Mouse (Mus musculus): Measurements from ENCODE around the gene Ccdc38. TPM values are rescaled to one million over a fixed set of nuclear protein-coding genes. Genes with fewer than 3 reads are reported as not detected.

Ccdc38 gene
- polyA plus RNA-seq (2015; fragmentation: Nextera tagmentation; extraction: Ambion mirVana), result 0.43 and 0.44 TPM in 2 replicates

DNA sequence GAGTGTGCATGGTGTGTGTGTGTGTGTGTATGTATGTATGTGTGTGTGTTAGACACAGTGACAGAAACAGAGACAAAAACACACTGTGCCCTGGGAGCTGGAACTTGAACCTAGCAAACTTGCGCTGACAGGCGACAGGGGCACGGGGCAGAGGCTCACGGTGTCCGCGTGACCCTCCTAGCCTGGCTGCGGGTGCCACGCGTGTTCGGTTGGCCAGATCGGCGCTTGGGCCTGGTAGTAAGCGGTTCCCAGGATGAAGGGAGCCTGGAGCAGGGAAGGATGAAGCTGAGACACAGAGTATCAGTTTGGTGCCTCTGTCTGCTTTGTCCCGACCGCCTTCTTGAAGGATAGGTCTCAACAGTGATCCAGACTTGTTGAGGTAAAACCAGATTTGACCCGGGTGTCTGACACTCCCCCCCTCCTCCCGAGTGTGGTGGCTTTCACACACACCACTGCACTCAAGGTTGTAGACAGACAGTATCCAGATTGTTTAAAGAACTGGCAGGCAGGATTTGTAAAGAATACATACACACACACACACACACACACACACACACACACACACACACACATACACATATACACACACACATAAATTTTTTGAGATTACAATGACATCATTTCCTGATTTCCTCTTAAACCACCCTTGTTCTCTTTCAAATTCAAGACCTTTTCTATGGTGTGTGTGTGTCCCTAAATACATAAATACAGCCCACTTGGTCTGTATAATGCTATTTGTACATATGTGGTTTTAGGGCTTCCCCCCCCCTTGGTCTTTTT lies at the start of gene Ccdc38:
Ccdc38 (plus strand) TSS at position 202 of the 780 bp plus-strand sequence.
- ATAC-seq, result 0 out of 2 replicates have a peak, but pooled peaks have one; percentile 4
- Histone ChIP-seq H3K9me3 (ENCODE audit: control insufficient read depth, low read length) (no peaks in the 10 kb centered on the region), H3K36me3 (ENCODE audit: control insufficient read depth, insufficient read depth) (no peaks in the 10 kb centered on the region), H3K4me1 (replicated peaks; ENCODE audit: control insufficient read depth, insufficient read depth, low read length) (peaks cover 6% of the 10 kb centered on the region; the same call in 1 of the 2 replicates), H3K27ac (ENCODE audit: low read length) (no peak within 1 kb of the TSS), H3K4me3 (replicated peaks; ENCODE audit: low read length) (peak within 1 kb of the TSS; percentile 32), H3K9ac (replicated peaks; ENCODE audit: low read depth, low read length) (peak within 1 kb of the TSS; percentile 51; the same call in 1 of the 2 replicates), H3K27me3 (replicated peaks; ENCODE audit: control insufficient read depth, insufficient read depth, low read length) (no peaks in the 10 kb centered on the region), H3K4me2 (ENCODE audit: low read length) (peak within 1 kb of the TSS; percentile 63)
- 76% methylated on average over 17 of the region's 17 CpGs for WGBS

DNA sequence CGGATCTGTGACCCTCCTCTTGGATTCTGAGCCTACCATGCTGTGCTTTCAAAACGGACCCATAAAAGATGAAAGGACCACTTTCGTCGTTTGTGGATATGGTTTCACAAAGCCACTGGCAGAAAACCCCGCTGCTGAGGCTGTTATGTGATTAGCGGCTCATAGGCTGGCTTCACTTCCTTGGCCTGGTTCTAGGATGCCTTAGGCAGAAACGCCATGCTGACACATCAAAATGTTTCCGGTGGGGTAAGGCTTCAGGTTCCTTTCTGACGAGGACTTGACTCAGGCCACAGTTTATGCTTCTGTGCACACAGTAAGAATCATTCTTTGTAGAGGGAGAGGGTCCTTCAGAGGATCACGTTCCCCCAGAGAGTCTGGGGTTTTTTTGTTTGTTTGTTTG lies 39.6 kb upstream of the Ccdc38 start:
- no peak overlapping the region for H3K4me3 ChIP-seq (replicated peaks; ENCODE audit: low read length)
- H3K36me3 ChIP-seq (ENCODE audit: control insufficient read depth, insufficient read depth), result no peaks in the 10 kb centered on the region
- WGBS, result 46% methylated on average over 10 of the region's 10 CpGs
- no peak overlapping the region for H3K9ac ChIP-seq (replicated peaks; ENCODE audit: low read depth, low read length)
- no peaks in the 10 kb centered on the region for H3K9me3 ChIP-seq (ENCODE audit: control insufficient read depth, low read length)
- no peaks in the 10 kb centered on the region for H3K27me3 ChIP-seq (replicated peaks; ENCODE audit: control insufficient read depth, insufficient read depth, low read length)
- no peak overlapping the region for H3K4me2 ChIP-seq (ENCODE audit: low read length)
- no peak for ATAC-seq
- H3K4me1 ChIP-seq (replicated peaks; ENCODE audit: control insufficient read depth, insufficient read depth, low read length), result no peaks in the 10 kb centered on the region
- no peak overlapping the region for H3K27ac ChIP-seq (ENCODE audit: low read length)

DNA sequence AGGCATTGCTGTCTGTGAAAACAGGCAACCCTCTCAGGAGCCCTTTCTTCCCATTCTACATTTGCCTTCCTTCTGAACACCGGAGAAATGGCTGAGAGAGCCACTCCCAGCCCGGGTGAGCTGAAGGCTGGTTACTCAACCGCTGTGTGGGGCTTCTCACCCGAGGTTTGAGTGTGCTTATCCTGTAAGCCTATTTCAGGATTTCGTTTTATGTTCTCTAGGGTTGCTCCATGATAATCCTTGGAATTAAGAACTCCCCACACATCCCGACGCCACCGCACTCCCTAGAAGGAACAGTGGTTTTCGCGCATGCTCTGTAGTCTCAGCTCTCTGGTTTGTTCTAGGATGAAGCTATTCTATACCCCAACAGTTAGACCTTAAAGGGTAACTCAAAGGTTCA lies 39.1 kb upstream of the Ccdc38 start:
- H3K27ac ChIP-seq (ENCODE audit: low read length), result no peak overlapping the region
- 83% methylated on average over 10 of the region's 10 CpGs for WGBS
- no peaks in the 10 kb centered on the region for H3K4me1 ChIP-seq (replicated peaks; ENCODE audit: control insufficient read depth, insufficient read depth, low read length)
- H3K36me3 ChIP-seq (ENCODE audit: control insufficient read depth, insufficient read depth), result no peaks in the 10 kb centered on the region
- no peak overlapping the region for H3K4me3 ChIP-seq (replicated peaks; ENCODE audit: low read length)
- no peak overlapping the region for H3K4me2 ChIP-seq (ENCODE audit: low read length)
- ATAC-seq, result no peak
- no peak overlapping the region for H3K9ac ChIP-seq (replicated peaks; ENCODE audit: low read depth, low read length)
- H3K27me3 ChIP-seq (replicated peaks; ENCODE audit: control insufficient read depth, insufficient read depth, low read length), result no peaks in the 10 kb centered on the region
- H3K9me3 ChIP-seq (ENCODE audit: control insufficient read depth, low read length), result no peaks in the 10 kb centered on the region

DNA sequence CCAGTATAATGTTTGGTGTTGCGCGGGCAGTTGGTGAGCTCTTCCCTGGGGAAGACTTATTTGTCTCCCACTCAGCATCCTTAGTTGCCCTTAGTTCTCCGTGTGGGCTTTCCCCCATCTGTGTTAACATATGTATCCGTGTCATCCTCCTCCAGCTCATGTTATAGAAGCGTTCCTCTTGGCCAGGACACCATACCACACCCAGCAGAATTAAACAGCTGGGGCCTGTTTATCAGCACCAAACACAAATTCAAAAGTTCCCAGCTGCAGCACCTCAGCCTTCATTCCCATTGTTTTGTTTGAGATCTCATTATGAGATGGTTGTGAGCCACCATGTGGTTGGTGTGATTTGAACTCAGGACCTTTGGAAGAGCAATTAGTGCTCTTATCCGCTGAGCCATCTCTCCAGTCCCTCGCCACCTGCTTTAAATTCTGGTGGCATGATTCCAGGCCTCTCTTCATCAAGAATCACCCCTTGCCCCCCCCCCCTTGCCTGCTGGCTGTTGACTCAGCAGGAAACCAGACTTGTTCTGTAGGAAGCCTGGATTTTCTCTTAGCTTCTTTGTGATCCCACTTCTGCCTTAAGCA lies 32.0 kb upstream of the Ccdc38 start:
- 68% methylated on average over 7 of the region's 7 CpGs for WGBS

GRCm38 (mm10) chr10:93509532-93510153 lies 30.8 kb upstream of the Ccdc38 start:
- Histone ChIP-seq H3K4me3 (replicated peaks; ENCODE audit: low read length) (no peak overlapping the region), H3K4me2 (ENCODE audit: low read length) (no peak overlapping the region), H3K9me3 (ENCODE audit: control insufficient read depth, low read length) (no peaks in the 10 kb centered on the region), H3K4me1 (replicated peaks; ENCODE audit: control insufficient read depth, insufficient read depth, low read length) (no peaks in the 10 kb centered on the region), H3K27me3 (replicated peaks; ENCODE audit: control insufficient read depth, insufficient read depth, low read length) (no peaks in the 10 kb centered on the region), H3K36me3 (ENCODE audit: control insufficient read depth, insufficient read depth) (no peaks in the 10 kb centered on the region), H3K9ac (replicated peaks; ENCODE audit: low read depth, low read length) (no peak overlapping the region), H3K27ac (ENCODE audit: low read length) (no peak overlapping the region)
- 91% methylated on average over 15 of the region's 15 CpGs for WGBS
- no peak for ATAC-seq

More for the DNA sequence above, 32.0 kb upstream of the Ccdc38 start:
- no peaks in the 10 kb centered on the region for H3K36me3 ChIP-seq (ENCODE audit: control insufficient read depth, insufficient read depth)
- no peak for ATAC-seq
- H3K4me3 ChIP-seq (replicated peaks; ENCODE audit: low read length), result no peak overlapping the region
- no peaks in the 10 kb centered on the region for H3K27me3 ChIP-seq (replicated peaks; ENCODE audit: control insufficient read depth, insufficient read depth, low read length)
- no peaks in the 10 kb centered on the region for H3K4me1 ChIP-seq (replicated peaks; ENCODE audit: control insufficient read depth, insufficient read depth, low read length)
- no peak overlapping the region for H3K4me2 ChIP-seq (ENCODE audit: low read length)
- H3K27ac ChIP-seq (ENCODE audit: low read length), result no peak overlapping the region
- no peaks in the 10 kb centered on the region for H3K9me3 ChIP-seq (ENCODE audit: control insufficient read depth, low read length)
- no peak overlapping the region for H3K9ac ChIP-seq (replicated peaks; ENCODE audit: low read depth, low read length)

- Histone ChIP-seq H3K4me2 (ENCODE audit: low read length) (no peak overlapping the region), H3K36me3 (ENCODE audit: control insufficient read depth, insufficient read depth) (no peaks in the 10 kb centered on the region), H3K4me3 (replicated peaks; ENCODE audit: low read length) (no peak overlapping the region), H3K27me3 (replicated peaks; ENCODE audit: control insufficient read depth, insufficient read depth, low read length) (no peaks in the 10 kb centered on the region), H3K27ac (ENCODE audit: low read length) (no peak overlapping the region), H3K9me3 (ENCODE audit: control insufficient read depth, low read length) (no peaks in the 10 kb centered on the region), H3K9ac (replicated peaks; ENCODE audit: low read depth, low read length) (no peak overlapping the region), H3K4me1 (replicated peaks; ENCODE audit: control insufficient read depth, insufficient read depth, low read length) (no peaks in the 10 kb centered on the region; the same call in 1 of the 2 replicates)
- 30% methylated on average over 1 of the region's 1 CpGs for WGBS
- peak; percentile 80 for ATAC-seq
These were observed 25.0 kb upstream of the Ccdc38 start for GRCm38 (mm10) chr10:93515419-93515818.

DNA sequence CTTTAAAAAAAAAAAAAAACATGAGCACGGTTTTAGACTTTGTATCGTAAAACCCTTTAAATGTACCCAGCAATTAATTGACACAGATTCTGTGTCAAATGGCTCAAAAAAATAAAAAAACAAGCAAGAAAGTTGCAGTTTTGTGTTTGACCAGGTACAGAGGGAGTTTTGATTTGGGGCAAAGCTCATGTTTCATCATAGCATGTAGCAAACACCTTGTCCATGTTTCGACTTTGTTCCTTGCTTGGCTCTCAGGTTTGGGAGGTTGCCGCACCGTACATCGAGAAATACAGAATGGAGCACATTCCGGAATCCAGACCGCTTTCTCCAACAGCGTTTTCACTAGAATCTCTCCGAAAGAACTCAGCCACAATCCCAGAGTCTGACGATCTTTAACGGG lies 24.5 kb upstream of the Ccdc38 start:
- Histone ChIP-seq H3K4me1 (replicated peaks; ENCODE audit: control insufficient read depth, insufficient read depth, low read length) (no peaks in the 10 kb centered on the region; the same call in 1 of the 2 replicates), H3K4me2 (ENCODE audit: low read length) (no peak overlapping the region), H3K9me3 (ENCODE audit: control insufficient read depth, low read length) (no peaks in the 10 kb centered on the region), H3K9ac (replicated peaks; ENCODE audit: low read depth, low read length) (no peak overlapping the region), H3K27ac (ENCODE audit: low read length) (no peak overlapping the region), H3K36me3 (ENCODE audit: control insufficient read depth, insufficient read depth) (no peaks in the 10 kb centered on the region), H3K27me3 (replicated peaks; ENCODE audit: control insufficient read depth, insufficient read depth, low read length) (no peaks in the 10 kb centered on the region), H3K4me3 (replicated peaks; ENCODE audit: low read length) (no peak overlapping the region)
- ATAC-seq, result no peak
- 79% methylated on average over 12 of the region's 12 CpGs for WGBS

GRCm38 (mm10) chr10:93517754-93518153 lies 22.7 kb upstream of the Ccdc38 start:
- no peak overlapping the region for H3K27ac ChIP-seq (ENCODE audit: low read length)
- H3K27me3 ChIP-seq (replicated peaks; ENCODE audit: control insufficient read depth, insufficient read depth, low read length), result no peaks in the 10 kb centered on the region
- no peak overlapping the region for H3K9ac ChIP-seq (replicated peaks; ENCODE audit: low read depth, low read length)
- 72% methylated on average over 4 of the region's 4 CpGs for WGBS
- no peak overlapping the region for H3K4me3 ChIP-seq (replicated peaks; ENCODE audit: low read length)
- no peak overlapping the region for H3K4me2 ChIP-seq (ENCODE audit: low read length)
- ATAC-seq, result no peak
- H3K4me1 ChIP-seq (replicated peaks; ENCODE audit: control insufficient read depth, insufficient read depth, low read length), result no peaks in the 10 kb centered on the region; the same call in 1 of the 2 replicates
- H3K36me3 ChIP-seq (ENCODE audit: control insufficient read depth, insufficient read depth), result no peaks in the 10 kb centered on the region
- H3K9me3 ChIP-seq (ENCODE audit: control insufficient read depth, low read length), result no peaks in the 10 kb centered on the region

DNA sequence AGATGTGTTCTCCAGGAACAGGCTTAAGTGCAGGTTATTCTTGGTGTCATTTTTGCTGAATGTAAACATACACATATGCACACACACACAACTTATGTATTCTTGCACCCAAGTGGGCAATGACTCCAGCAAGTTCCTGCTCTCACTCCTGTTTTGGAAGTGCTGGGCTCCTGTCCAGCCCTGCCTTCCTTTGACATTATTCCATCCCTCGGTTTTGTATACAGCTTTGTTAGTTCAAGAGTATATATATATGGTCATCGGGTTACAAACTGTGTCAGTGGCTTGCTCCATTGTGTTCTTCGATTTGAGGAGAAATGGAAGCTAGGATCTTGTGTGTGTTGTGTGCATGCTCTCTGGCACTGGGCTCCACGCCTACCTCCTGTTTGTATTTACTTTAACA lies 22.2 kb upstream of the Ccdc38 start:
- no peaks in the 10 kb centered on the region; the same call in 1 of the 2 replicates for H3K4me1 ChIP-seq (replicated peaks; ENCODE audit: control insufficient read depth, insufficient read depth, low read length)
- 89% methylated on average over 4 of the region's 4 CpGs for WGBS
- no peaks in the 10 kb centered on the region for H3K9me3 ChIP-seq (ENCODE audit: control insufficient read depth, low read length)
- no peak overlapping the region for H3K4me2 ChIP-seq (ENCODE audit: low read length)
- H3K9ac ChIP-seq (replicated peaks; ENCODE audit: low read depth, low read length), result no peak overlapping the region
- H3K27ac ChIP-seq (ENCODE audit: low read length), result no peak overlapping the region
- H3K36me3 ChIP-seq (ENCODE audit: control insufficient read depth, insufficient read depth), result no peaks in the 10 kb centered on the region
- H3K4me3 ChIP-seq (replicated peaks; ENCODE audit: low read length), result no peak overlapping the region
- ATAC-seq, result no peak
- H3K27me3 ChIP-seq (replicated peaks; ENCODE audit: control insufficient read depth, insufficient read depth, low read length), result no peaks in the 10 kb centered on the region

Measured in forebrain, embryonic 16.5 days (tissue).